Mouse (Mus musculus) ES-CJ7 (cell line): ENCODE data around the gene Pitpnm2.
A peak's percentile ranks its signal among the peaks of the same experiment; 100 is the strongest.

Source experiments
- DNase-seq: peaks from one replicate; pipeline ENCODE4 v3.0.0; 2011; ENCODE audit warnings: low read depth, low spot score

Pitpnm2 gene

GRCm38 (mm10) chr5:124247986-124248626 is 1.5 kb downstream of the Pitpnm2 start:
- peak; percentile 42 for DNase-seq

- DNase-seq, result no peak
These were observed 2.3 kb downstream of the Pitpnm2 start for GRCm38 (mm10) chr5:124247296-124247695.

DNA sequence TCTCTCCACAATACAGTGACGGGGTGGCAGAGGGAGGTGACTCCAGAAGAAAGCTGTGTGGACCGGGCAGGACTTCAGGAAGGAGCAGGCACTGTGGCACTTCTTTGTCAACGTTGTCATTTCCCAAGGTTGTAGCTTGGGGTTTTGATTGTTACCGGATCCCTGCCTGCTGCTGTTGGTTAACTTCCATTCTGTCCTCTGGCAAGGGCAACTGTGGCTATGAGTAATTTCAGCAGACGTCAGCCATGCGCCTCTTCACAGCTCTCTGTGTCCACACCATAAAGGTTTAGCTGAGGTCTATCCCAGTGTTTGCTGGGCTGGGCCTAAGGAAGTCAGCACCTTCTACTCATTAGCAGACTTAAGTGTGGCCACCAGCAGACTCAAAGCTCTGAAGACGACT is 4.7 kb downstream of the Pitpnm2 start:
- DNase-seq, result no peak

DNA sequence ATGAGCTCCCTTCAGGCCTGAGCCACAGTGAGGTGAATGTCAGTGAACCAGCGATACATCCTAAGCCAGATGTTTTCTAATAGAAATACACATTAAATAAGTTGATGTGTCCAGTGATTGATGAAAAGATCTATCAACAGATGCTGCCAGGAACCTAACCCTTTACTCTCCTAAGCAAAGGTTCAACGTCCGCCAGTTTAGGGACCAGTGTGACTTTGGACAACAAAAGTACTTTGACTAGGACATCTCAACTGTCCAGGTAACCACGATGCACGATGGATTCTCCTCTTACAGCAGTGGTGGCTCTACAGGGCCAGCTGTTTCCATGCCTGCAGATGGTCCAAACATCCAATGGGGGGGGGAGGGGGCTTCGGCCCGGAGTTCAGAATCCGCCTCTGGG is 5.1 kb downstream of the Pitpnm2 start:
- no peak for DNase-seq

DNA sequence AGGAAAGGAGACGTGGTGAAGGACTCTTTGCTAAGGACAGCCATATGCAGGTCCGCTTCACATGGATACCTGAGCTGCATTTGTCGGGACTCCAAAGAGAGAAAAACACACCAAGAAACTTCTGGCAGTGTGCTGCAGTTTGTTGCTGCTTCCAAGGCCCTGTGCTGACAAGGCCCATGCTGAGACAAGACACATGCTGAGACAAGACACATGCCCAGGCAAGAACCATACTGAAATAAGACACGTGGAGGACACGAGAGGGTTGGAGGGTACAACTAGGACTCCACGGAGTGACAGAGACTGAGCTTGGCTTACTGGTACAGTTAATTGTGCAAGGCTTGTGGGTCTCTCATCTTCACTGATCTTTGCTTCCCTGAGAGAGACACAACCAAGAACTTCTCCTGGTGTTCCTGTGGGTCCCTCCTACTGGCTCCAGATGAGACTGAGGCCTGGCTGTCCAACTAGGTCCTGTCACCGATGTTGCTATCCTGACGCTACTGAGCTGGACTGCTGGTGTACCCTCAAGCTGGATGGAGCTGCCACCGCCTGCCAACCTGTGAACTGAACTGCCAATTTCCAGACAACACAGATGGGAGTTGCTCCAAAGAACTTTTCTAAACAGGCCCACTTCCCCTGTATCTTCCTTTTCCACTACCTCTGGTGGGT is 6.2 kb downstream of the Pitpnm2 start:
- DNase-seq, result peak; percentile 30

- no peak for DNase-seq
These were observed 7.7 kb downstream of the Pitpnm2 start for GRCm38 (mm10) chr5:124241686-124242444.

GRCm38 (mm10) chr5:124240841-124241685 is 8.5 kb downstream of the Pitpnm2 start:
- no peak for DNase-seq

DNA sequence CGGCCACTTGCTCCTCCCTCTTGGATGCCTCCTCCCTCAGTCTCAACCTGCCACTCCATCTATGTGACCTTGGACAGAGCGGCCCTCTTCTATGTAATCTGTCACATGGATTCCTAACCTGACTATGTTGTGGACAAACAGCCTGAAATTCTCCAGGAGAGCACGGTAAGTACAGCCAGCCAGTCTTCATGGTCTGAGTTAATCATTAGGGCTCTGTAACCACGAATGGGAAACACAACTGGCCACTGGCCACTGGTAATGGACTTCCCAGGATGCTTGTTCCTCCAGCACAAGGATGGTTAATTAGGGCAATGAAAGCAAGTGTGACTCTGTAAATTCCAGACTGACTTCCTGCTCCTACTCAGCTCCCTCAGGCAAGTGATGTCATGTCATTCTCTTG is 13.4 kb downstream of the Pitpnm2 start:
- DNase-seq, result no peak

- DNase-seq, result no peak
These were observed 14.8 kb downstream of the Pitpnm2 start for GRCm38 (mm10) chr5:124234778-124235177.

GRCm38 (mm10) chr5:124233874-124234661 is 15.5 kb downstream of the Pitpnm2 start:
- DNase-seq, result no peak

DNA sequence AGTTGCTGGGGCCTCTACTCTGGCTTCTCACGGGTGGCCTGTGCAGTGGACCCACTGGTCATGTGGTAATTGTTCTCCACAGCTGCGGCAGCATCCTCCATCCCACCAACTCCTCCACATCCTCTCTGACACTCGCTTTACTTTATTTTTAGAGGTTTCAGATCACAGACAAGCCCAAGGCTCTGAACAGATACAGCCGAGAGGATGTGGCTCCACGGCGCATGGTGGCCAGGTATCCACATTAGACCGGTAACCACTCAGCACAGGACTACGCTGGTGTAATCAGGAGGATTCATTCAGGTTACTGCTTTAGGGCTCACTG is 16.5 kb downstream of the Pitpnm2 start:
- DNase-seq, result no peak

- DNase-seq, result no peak
These were observed 17.0 kb downstream of the Pitpnm2 start for GRCm38 (mm10) chr5:124232360-124233143.

DNA sequence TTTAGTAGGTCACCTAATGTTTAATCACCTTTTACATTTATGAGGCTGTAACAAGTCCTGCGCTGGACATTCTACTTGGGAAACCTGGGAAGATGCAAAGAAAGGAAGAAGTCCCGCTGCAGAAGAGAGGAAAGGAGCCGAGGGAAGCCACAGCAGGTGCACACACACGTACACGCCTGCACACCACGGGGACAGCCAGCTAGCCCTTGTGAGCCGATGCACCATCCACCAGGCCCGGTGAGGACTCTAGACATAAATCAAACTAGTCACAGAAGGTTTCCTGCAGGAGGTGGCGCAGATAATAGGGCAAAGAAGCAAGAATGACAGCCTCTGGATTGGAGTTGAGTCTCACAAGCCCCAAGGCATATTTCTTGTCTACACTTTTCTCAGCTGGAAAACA is 19.1 kb downstream of the Pitpnm2 start:
- DNase-seq, result no peak

- no peak for DNase-seq
These were observed 22.4 kb downstream of the Pitpnm2 start for GRCm38 (mm10) chr5:124227193-124227592.

DNA sequence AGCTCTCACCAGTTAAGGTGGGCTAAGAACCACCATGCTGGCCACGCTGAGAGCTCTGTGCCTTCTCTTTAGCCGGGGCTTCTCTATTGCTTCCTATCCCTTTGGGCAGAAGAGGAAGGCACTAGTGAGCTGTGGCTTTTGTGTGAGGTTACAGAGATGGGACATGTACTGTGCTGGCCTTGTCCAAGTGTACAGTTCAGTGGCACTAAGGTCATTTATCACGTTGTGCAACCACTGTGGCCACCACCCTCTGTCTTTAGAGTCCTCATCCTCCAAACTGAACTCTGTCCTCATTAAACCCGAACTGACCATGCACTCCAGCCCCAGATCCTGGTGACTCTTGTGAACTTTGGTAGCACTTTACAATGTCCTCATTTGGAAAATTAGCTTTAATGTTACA is 23.1 kb downstream of the Pitpnm2 start:
- DNase-seq, result no peak

DNA sequence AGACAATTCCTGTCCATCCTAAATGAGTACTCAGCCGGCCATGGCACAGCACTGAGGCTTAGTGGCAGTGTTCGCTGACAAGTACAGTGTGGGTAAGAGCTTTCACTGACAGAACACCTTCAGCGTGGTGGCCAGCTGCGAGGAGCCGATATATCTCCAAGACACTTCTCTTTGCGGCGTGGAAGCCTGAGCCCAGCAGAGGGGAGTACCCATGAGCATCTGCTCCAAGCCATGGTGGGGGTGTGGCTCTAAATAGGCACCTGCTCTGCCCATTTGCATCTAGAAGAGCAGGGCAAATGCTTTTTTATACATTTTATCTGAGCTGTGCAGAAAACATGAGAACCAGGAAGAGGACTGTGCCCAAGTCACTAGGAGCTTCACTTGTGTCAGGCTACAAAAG is 23.7 kb downstream of the Pitpnm2 start:
- no peak for DNase-seq

- DNase-seq, result no peak
These were observed 25.1 kb downstream of the Pitpnm2 start for GRCm38 (mm10) chr5:124224321-124225092.

DNA sequence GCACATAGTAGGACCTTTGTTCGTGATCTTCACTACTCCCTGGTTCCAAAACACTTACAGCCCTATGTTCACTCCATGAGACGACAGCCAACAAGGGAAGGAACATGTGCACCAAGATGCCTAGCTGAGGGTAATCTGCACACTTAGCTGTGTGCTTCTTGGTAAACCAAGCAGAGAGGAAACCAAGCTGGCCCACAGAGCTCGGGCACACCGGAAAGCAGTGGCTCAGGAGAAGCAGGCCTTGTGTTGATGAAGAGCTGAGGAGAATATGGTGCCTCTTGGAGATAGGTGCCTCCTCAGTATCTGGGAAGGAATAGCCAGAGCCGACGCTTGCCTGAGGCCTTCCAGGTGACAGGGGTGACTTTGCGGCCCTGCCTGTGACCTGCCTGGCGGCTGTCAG is 26.0 kb downstream of the Pitpnm2 start:
- no peak for DNase-seq

GRCm38 (mm10) chr5:124222696-124223095 is 26.9 kb downstream of the Pitpnm2 start:
- no peak for DNase-seq

GRCm38 (mm10) chr5:124221736-124222040 is 27.9 kb downstream of the Pitpnm2 start:
- DNase-seq, result no peak
